Mouse (Mus musculus) ZHBTc4 (cell line): ENCODE data around the gene Gins2.

Source experiments
- DNase-seq: peaks from one replicate; pipeline ENCODE4 v3.0.0-alpha.2; 2011; ENCODE audit warnings: low read depth, low spot score

Gins2 gene

DNA sequence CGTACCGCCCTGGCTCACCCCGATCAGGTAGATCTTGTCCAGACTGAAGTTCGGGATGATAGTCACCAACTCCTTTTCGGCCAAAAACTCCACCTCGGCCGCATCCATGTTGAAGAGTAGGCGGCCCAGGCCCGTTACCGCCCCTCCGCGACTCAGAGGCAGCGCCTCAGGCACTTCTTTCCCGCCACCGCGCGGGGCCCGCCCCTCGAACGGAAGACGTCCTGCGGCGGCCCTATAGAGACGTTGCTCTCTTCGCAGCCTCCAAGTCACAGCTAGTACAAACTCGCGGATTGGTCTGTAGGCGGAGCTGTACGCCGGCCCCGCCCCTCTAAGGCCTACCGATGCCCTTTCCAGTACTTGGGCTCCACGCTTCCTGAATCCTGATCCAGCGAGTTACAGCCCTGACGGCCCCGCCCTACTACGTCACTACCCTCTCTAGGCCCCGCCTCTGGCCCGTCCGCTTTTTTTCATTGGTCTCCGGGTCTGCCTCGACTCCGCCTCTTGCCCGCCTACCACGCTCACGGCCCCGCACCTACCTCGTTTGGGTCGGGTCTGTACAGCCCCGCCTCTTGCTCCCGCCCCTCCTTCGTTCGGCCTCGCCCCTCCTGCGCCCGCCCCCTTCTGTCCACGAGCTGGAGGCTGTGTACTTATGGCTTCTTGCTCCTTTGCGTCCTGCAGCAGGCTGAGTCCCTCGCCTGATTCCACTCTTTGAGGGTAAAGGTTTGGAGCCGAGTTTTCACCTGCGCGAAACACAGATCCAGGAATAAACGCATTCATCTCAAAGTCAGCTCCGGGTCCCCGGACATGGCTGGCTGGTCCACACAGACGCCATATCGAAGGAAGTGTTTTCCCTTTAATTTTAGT is at the start of gene Gins2:
TSS of gene Gins2 (minus strand) at position 397 of the 864 bp plus-strand sequence.
- peak; percentile 100 for DNase-seq

DNA sequence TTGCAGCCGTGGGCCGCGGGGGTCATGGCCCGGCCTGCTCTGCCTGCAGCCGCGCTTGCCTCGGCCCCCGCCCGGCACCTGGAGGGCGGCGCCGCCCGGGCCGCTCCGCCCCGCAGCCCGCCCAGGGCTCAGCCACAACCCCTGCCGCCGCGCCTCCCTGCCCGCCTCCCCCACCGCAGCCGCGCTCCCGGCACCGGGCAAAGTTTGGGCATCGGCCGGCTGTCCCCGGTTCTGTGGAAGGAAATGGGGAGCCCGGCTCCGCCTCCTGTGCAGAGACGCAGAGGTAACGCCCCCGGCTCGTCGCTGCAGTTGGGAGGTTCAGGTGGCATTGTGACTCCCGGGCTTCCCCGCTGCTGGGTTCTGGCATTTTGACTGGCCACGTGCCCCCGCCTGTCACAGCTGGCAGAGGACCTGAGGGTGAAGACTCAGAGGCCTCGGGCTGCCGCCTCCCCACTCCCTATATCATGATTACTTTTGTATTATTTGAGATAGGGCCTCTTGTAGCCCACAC is 45.3 kb upstream of the Gins2 start:
- DNase-seq = peak; percentile 28

DNA sequence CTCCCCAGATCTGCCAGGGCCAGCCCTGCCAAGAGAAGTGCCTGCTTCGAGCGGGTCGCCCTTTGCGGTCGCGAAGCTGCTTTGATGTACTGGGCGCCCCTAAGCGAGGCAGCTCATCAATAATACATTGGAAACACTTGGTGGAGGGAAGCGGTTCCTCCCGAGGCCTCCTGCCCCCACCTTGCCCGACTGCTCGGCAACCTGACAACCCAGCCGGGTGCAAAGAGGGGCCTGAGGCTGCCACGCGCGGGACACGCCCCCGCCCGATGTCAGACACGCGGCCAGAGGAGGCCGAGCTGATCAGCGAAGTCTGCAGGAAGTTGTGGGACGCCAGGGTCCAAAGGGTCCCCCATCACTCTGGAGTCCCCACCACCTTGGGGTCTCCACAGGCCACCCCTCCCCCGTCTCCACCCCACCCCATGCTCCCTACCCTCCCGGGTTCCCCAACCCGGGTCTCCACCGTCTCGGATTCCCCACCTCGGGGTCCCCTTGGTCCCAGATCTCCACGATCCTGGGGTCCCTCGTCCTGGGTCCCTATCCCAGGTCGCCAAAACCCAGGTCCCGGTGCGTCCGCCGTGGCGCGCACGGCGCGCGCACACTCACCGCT is 44.7 kb upstream of the Gins2 start:
- peak; percentile 50 for DNase-seq

DNA sequence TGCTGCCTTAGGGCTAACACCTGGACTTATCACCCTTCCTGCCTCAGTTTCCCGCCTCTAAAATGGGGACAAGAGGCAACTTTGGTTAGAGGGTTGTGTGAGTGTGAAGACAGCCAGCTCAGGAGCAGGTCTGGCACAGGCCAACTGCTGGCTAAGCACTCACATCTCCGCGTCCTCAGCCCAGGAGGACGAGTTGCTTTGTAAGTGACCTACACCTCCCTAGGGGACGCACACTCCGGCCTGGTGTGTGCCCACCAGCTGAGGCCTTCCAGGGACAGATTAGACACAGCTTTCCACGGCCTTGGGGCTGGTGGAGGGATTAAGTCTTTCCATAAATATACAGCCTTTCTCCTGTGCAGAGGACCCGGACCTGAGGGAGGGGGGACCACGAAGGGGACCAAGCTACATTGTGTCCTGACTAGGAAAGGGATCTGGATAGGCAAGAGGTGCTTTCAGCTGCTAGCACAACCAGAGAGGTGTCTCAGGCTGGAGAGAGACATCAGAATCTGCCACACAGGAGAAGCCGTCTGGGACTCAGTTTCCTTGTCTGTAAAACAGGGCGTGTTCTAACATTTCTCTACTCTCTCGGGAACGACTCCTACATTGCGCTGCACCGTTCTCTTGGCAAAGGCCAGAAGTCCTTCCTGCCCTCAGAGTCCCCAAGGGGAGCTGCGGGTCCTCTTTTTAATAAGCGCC is 44.0 kb upstream of the Gins2 start:
- no peak for DNase-seq

GRCm38 (mm10) chr8:120631441-120632375 is 42.6 kb upstream of the Gins2 start:
- DNase-seq = peak; percentile 83

DNA sequence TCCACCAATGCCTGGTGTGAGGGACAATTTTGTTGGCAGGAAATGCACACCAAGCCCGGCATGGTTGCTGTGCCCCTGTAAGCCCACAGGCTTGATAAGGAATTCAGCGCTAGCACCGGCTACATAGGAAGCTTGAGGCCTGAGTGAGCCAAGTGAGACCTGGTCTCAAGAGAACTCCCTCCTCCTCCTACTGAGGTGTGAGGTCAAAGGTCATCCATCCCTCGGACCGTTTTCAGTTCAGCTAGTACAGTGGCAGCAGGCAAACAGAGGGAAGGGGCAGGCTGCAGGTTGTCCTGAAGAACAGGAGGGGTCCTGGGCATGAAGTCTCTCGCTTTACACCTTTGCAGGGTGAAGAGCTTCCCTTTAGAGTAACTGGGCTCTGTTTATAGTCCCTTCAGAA is 41.7 kb upstream of the Gins2 start:
- no peak for DNase-seq

DNA sequence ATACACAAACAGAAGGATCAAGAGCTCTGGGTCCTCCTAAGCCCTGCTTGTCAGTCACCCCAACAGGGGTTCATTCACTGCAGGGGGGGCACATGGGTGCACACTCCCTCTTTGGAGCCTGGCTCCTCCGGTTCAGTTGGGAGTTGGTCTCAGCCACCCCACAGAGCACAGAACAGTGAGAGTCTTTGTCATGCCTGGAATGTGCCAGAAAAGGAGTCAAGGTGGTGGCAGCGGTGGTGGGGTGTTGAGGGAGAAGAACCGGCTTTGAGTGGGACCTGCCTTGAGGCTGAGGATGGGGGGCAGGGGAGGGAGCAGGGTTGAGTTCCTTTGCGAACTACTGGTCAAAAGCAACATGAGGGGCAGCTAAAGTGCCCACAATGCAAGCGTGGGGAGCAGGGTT is 40.9 kb upstream of the Gins2 start:
- peak; percentile 54 for DNase-seq

DNA sequence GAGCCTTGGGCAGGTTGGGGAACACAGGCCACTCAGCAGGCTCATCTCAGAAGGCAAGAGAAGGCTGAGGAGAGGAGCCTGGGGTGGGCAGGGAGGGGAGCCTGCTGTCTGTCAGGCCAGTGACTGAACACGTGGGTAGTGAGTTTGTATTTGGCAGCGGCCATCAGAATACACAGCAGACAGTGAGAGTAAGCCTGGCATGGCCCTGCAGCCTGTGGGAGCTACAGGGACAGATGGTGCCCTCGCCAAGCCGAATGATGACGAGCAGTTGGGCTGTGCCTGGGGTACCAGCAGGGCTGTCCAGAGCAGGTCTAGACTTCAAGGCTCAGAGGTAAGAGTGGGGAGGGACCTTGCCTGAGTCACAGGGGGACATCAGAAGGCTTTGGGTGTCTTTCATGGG is 38.2 kb upstream of the Gins2 start:
- no peak for DNase-seq

- DNase-seq = peak; percentile 95
These were observed 37.4 kb upstream of the Gins2 start for GRCm38 (mm10) chr8:120626461-120626860.

DNA sequence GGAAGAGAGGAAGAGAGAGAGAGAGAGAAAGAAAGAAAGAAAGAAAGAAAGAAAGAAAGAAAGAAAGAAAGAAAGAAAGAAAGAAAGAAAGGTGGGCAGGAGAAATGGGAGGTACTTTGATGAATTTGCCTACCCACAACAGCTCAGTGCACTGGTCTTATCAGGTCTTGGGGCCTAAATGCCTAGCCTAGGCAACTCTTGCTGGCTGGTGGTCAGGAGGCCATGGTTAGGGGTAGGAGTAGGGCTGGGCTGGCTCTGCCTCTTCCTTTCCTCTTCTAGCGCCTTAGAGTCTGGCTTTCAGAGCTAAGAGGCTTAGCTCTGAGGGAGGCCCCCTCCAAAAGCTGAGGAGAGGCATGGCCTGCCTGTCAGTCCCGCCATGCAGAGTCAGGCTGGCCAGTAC is 34.5 kb upstream of the Gins2 start:
- no peak for DNase-seq

DNA sequence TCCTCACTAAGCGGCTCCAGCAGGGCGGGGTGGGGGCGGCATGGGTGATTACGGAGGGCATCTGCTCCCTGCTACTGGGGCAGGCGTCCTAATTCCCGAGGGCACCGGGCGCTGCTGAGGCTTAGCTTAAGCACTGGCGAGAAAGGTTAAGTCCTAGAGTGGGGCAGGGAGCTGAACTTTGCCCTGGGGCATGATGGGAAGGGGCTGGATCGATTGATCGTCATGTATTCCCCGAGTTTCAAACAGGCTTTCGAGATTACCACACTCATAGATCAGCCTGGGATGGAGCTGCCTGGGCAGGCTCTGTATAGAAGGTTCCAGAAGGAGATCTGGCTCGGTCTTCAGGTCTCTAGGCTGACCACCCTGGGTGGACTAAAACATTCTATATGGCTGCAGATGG is 33.1 kb upstream of the Gins2 start:
- peak; percentile 41 for DNase-seq

DNA sequence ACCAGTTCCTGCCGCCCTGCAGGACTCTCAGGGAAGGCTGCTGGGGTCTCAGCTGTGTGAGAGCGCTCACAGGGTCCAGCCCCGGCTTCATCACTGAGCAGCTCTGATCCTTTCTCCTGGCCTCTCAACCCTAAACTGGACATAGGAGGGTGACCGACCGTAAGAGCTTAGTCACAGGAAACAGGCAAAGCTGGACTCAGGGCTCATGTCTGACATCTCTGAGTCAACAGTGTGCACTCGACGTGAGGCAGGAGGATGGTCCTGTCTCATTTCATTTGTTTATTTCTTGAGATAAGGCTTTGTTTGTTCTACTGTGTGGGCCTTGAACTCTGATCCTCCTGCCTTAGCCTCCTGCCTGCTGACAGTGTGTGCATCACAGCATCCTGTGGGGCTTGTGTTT is 31.3 kb upstream of the Gins2 start:
- DNase-seq = no peak

DNA sequence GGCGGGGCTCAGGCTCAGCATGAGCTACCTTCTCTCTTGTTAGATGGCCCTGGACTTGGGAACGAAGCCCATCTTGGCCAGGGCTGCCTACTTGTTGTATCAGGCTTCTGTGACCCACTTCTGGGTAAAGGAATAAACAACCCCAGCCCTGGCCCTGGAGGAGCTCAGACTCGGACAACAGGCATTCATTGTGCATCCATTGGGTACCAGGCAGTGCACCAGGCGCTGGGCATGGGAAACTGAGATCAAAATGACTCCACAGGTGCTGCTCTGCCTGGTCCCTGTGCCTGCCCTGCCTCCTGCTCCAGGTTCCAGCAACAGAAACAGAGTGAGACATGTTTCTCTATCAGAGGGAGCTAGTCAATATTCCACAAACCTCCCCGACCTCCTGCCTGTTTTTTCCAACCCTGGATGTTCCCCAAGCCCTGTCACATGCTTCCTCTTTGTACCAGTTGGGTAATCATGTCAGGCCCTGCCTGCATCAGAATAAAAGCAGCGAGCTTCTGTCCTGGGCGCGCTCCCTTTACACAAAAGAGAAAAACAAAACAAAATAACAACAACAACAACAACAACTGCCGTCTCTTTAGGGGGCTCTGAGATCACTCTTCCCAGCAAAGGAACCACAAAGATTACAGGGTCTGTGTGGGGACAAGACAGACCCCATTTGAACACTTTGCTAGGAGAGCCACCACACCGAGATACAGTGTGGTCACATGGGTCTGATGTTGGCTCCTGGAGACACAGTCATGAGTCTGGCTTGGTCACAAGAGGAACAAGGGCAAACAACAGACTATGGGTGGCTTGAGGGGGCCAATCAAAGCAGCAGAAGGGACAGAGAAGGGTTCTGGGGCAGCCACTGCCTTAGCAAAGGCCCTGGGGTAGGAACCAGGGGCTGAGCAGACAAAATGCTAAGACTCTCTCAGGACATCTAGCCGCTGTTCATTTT is 30.4 kb upstream of the Gins2 start:
- no peak for DNase-seq

- DNase-seq = peak; percentile 94
These were observed 29.0 kb upstream of the Gins2 start for GRCm38 (mm10) chr8:120618110-120618509.

- DNase-seq = no peak
These were observed 27.8 kb upstream of the Gins2 start for GRCm38 (mm10) chr8:120616663-120617626.

GRCm38 (mm10) chr8:120614491-120614890 is 25.4 kb upstream of the Gins2 start:
- DNase-seq = no peak

DNA sequence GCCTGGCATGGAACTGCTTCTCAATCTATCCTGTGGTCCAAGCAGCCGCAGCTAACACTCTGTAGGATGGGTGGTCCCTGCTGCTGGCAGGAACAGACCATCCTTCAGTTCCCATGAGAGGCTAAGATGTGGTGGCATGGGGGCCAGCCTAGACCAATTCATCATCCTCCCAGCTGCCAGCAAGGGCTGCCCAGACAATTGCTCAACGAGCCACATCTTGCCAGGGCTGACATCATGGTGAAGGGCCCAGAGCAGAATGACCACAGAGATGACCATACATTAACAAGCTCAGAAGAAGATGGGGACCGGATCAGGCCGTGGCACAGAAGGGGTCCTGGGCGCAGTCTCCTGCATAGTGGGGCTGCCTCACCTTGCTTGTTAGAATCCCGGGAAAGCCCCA is 21.7 kb upstream of the Gins2 start:
- DNase-seq = no peak

DNA sequence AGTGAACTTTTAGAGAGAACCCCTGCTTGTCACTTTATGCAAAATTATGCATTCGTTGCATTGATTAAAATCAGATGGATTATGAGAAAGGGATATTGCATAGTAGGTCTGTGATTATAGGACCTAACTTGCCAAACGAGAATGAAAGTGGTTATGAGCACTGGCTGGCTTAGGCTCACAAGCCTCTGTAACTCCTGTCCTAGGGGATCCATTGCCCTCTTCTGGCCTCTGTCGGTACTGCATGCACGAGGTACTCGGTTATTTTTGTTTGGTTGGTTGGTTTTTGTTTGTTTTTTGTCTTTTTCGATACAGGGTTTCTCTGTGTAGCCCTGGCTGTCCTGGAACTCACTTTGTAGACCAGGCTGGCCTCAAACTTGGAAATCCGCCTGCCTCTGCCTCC is 18.8 kb upstream of the Gins2 start:
- peak; percentile 82 for DNase-seq

DNA sequence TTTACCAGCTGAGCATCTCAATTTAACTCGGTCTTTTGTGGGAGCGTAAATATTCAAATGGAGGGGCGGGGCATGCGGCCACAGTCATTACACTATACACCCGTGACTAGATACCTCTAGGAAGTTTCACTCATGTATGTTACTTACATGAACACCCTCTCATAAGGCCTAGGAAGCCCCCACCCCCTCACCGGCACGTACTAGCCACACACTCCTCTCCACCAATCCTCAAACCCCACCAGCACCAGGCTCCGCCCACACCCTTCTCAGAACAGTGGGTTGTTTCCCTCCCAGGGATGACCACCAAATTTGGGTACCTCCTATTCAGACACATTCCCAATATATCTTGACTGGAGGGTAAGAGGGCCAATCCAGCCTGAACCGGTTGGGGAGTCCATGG is 18.4 kb upstream of the Gins2 start:
- peak; percentile 41 for DNase-seq
